Mouse (Mus musculus): Measurements from ENCODE around the gene Gpnmb.

GRCm38 (mm10) chr6:48998186-48998585, 38.2 kb upstream of the Gpnmb start:
- TF ChIP-seq EP300 (IDR thresholded peaks at IDR 0.05; ENCODE audit: low read depth), result no peak
- TF ChIP-seq CTCF (IDR thresholded peaks at IDR 0.05; ENCODE audit: low read depth), result no peak

All from heart, postnatal 0 days (tissue).